Mouse (Mus musculus) liver, embryonic 14.5 days (tissue): Measurements from ENCODE around the gene Washc3.

Source experiments
- CTCF ChIP-seq: IDR thresholded peaks from 2 replicates; pipeline ENCODE4 v1.5.1; 2016; ENCODE audit warnings: antibody characterized with exemption, low read depth, control low read depth
- EP300 ChIP-seq: IDR thresholded peaks from 2 replicates; pipeline ENCODE4 v1.6.1; 2016; ENCODE audit warnings: antibody characterized with exemption, low read depth

DNA sequence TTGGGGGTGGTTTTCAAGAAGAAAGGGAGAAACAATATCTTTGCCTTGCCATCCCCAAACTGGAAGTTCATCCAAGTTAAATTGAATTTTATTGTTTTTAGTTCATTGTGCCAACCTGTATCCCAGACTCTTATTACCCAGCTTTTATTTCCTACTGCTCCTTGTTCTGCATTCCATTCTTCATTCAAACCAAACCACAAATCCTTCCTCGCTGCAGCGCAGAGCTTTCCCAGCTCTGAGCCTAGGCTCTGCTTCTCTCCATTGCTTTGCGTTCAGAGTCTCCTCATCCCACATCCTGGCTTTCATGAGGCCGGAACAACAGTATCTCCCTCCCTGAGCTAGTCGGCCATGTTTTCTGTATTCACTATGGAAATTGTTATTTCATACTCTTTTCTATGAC lies 20.8 kb downstream of the Washc3 start:
- TF ChIP-seq CTCF (no peak), EP300 (no peak)
